Mouse (Mus musculus): Measurements from ENCODE around the gene Ets1. TPM values are rescaled to one million over a fixed set of nuclear protein-coding genes. Genes with fewer than 3 reads are reported as not detected.

The Ets1 gene
- total RNA-seq, 2 experiments from 2014 or later = 64.3 to 67.1 TPM

GRCm38 (mm10) chr9:32705827-32706478, 69.9 kb downstream of the Ets1 start:
- intact Hi-C loops (cut with DNase I) = no loop called here
- DNase-seq (ENCODE audit: low spot score) = no peak

GRCm38 (mm10) chr9:32707436-32707835, 71.4 kb downstream of the Ets1 start:
- DNase-seq (ENCODE audit: low spot score) = no peak
- intact Hi-C loops (cut with DNase I) = no loop called here

GRCm38 (mm10) chr9:32708491-32708890, 72.5 kb downstream of the Ets1 start:
- no peak for DNase-seq (ENCODE audit: low spot score)
- intact Hi-C loops (cut with DNase I) = no loop called here

GRCm38 (mm10) chr9:32709359-32709758, 73.3 kb downstream of the Ets1 start:
- intact Hi-C loops (cut with DNase I) = no loop called here
- no peak for DNase-seq (ENCODE audit: low spot score)

GRCm38 (mm10) chr9:32709764-32710734, 74.0 kb downstream of the Ets1 start:
- no peak for DNase-seq (ENCODE audit: low spot score)
- intact Hi-C loops (cut with DNase I) = loop anchor here (2.0 kb wide), 1 partner anchor 13 kb away; no protein-coding TSS in a partner anchor

- DNase-seq (ENCODE audit: low spot score) = no peak
- intact Hi-C loops (cut with DNase I) = loop anchor here (2.0 kb wide), 1 partner anchor 14 kb away; no protein-coding TSS in a partner anchor
Observed at GRCm38 (mm10) chr9:32710987-32711652, 75.1 kb downstream of the Ets1 start.

GRCm38 (mm10) chr9:32711768-32712167, 75.7 kb downstream of the Ets1 start:
- intact Hi-C loops (cut with DNase I) = loop anchor here (2.0 kb wide), 1 partner anchor 15 kb away; no protein-coding TSS in a partner anchor
- DNase-seq (ENCODE audit: low spot score) = no peak

GRCm38 (mm10) chr9:32712383-32712910, 76.4 kb downstream of the Ets1 start:
- intact Hi-C loops (cut with DNase I) = no loop called here
- DNase-seq (ENCODE audit: low spot score) = no peak

- intact Hi-C loops (cut with DNase I) = no loop called here
- DNase-seq (ENCODE audit: low spot score) = no peak
Observed at GRCm38 (mm10) chr9:32713106-32713505, 77.1 kb downstream of the Ets1 start.

GRCm38 (mm10) chr9:32713790-32714189, 77.8 kb downstream of the Ets1 start:
- intact Hi-C loops (cut with DNase I) = no loop called here
- DNase-seq (ENCODE audit: low spot score) = no peak

GRCm38 (mm10) chr9:32714487-32714886, 78.5 kb downstream of the Ets1 start:
- no peak for DNase-seq (ENCODE audit: low spot score)
- intact Hi-C loops (cut with DNase I) = no loop called here

- intact Hi-C loops (cut with DNase I) = loop anchor here (5.0 kb wide), 1 partner anchor 221 kb away; no protein-coding TSS in a partner anchor
- DNase-seq (ENCODE audit: low spot score) = peak; percentile 71
Observed at GRCm38 (mm10) chr9:32715806-32716466, 79.9 kb downstream of the Ets1 start.

- intact Hi-C loops (cut with DNase I) = loop anchor here (5.0 kb wide), 1 partner anchor 220 kb away; no protein-coding TSS in a partner anchor
- no peak for DNase-seq (ENCODE audit: low spot score)
Observed at GRCm38 (mm10) chr9:32717268-32717920, 81.4 kb downstream of the Ets1 start.

GRCm38 (mm10) chr9:32717931-32718820, 82.2 kb downstream of the Ets1 start:
- no peak for DNase-seq (ENCODE audit: low spot score)

GRCm38 (mm10) chr9:32718868-32719267, 82.8 kb downstream of the Ets1 start:
- intact Hi-C loops (cut with DNase I) = loop anchor here (5.0 kb wide), 1 partner anchor 218 kb away; no protein-coding TSS in a partner anchor
- DNase-seq (ENCODE audit: low spot score) = no peak

More at GRCm38 (mm10) chr9:32717931-32718820, 82.2 kb downstream of the Ets1 start:
- intact Hi-C loops (cut with DNase I) = loop anchor here (5.0 kb wide), 1 partner anchor 219 kb away; no protein-coding TSS in a partner anchor

- no peak for DNase-seq (ENCODE audit: low spot score)
- intact Hi-C loops (cut with DNase I) = loop anchor here (5.0 kb wide), 1 partner anchor 217 kb away; no protein-coding TSS in a partner anchor
Observed at GRCm38 (mm10) chr9:32719941-32720263, 83.9 kb downstream of the Ets1 start.

- DNase-seq (ENCODE audit: low spot score) = no peak
- intact Hi-C loops (cut with DNase I) = no loop called here
Observed at GRCm38 (mm10) chr9:32720264-32721031, 84.4 kb downstream of the Ets1 start.

Data from heart, postnatal 25 days (tissue).